Mouse (Mus musculus): ENCODE data around the gene Smg5. TPM values are rescaled to one million over a fixed set of nuclear protein-coding genes. Genes with fewer than 3 reads are reported as not detected.
"Not testable (repeated sequence)": the region's sequence is repeated elsewhere in the genome, so short reads cannot be mapped to it uniquely, and the experiment has no call there.

The Smg5 gene
- 35.2 and 37.8 TPM in 2 replicates for polyA plus RNA-seq (2014; fragmentation: Nextera tagmentation; extraction: Ambion mirVana)

GRCm38 (mm10) chr3:88336058-88337013 is at the start of gene Smg5, which contains the start of gene Tmem79:
Gene Smg5 (plus strand): TSS chr3:88336260.
Gene Tmem79 (minus strand): TSS chr3:88336148.
- 1% methylated on average over 54 of the region's 66 CpGs for WGBS (ENCODE audit: insufficient replicate concordance)
- Histone ChIP-seq H3K36me3 (ENCODE audit: control insufficient read depth, insufficient read depth, low read length) (no peaks in the 10 kb centered on the region), H3K4me2 (peak within 1 kb of the TSS; percentile 82), H3K9ac (ENCODE audit: low read depth, low read length) (peak within 1 kb of the TSS; percentile 97), H3K27ac (ENCODE audit: low read depth, low read length) (peak within 1 kb of the TSS; percentile 94), H3K4me1 (ENCODE audit: control insufficient read depth, insufficient read depth, low read length) (peaks cover 14% of the 10 kb centered on the region), H3K27me3 (ENCODE audit: control insufficient read depth, insufficient read depth, low read length) (no peaks in the 10 kb centered on the region), H3K4me3 (ENCODE audit: low read depth, low read length) (peak within 1 kb of the TSS; percentile 89), H3K9me3 (replicated peaks; ENCODE audit: control insufficient read depth, low read length) (no peaks in the 10 kb centered on the region)
- peak; percentile 86 for ATAC-seq (replicated peaks; ENCODE audit: insufficient number of reproducible peaks, low FRiP score, low TSS enrichment)

GRCm38 (mm10) chr3:88287110-88287509 is 49.0 kb upstream of the Smg5 start, which contains the start of gene Gm38392:
Gene Gm38392 (minus strand): TSS chr3:88287210.
- no peak within 1 kb of the TSS for H3K27ac ChIP-seq (ENCODE audit: low read depth, low read length)
- H3K4me2 ChIP-seq, result no peak within 1 kb of the TSS
- H3K27me3 ChIP-seq (ENCODE audit: control insufficient read depth, insufficient read depth, low read length), result no peaks in the 10 kb centered on the region
- ATAC-seq (replicated peaks; ENCODE audit: insufficient number of reproducible peaks, low FRiP score, low TSS enrichment), result no peak
- no peak within 1 kb of the TSS for H3K9ac ChIP-seq (ENCODE audit: low read depth, low read length)
- no peaks in the 10 kb centered on the region for H3K4me1 ChIP-seq (ENCODE audit: control insufficient read depth, insufficient read depth, low read length)
- no peak within 1 kb of the TSS for H3K4me3 ChIP-seq (ENCODE audit: low read depth, low read length)
- no peaks in the 10 kb centered on the region for H3K9me3 ChIP-seq (replicated peaks; ENCODE audit: control insufficient read depth, low read length)
- H3K36me3 ChIP-seq (ENCODE audit: control insufficient read depth, insufficient read depth, low read length), result no peaks in the 10 kb centered on the region
- WGBS (ENCODE audit: insufficient replicate concordance), result 93% methylated on average over 4 of the region's 4 CpGs

GRCm38 (mm10) chr3:88288133-88288713 is 47.8 kb upstream of the Smg5 start:
- not testable (repeated sequence) for H3K4me1 ChIP-seq (ENCODE audit: control insufficient read depth, insufficient read depth, low read length); ATAC-seq (replicated peaks; ENCODE audit: insufficient number of reproducible peaks, low FRiP score, low TSS enrichment); H3K27me3 ChIP-seq (ENCODE audit: control insufficient read depth, insufficient read depth, low read length); H3K9me3 ChIP-seq (replicated peaks; ENCODE audit: control insufficient read depth, low read length); H3K36me3 ChIP-seq (ENCODE audit: control insufficient read depth, insufficient read depth, low read length); H3K9ac ChIP-seq (ENCODE audit: low read depth, low read length); H3K4me2 ChIP-seq; H3K4me3 ChIP-seq (ENCODE audit: low read depth, low read length); H3K27ac ChIP-seq (ENCODE audit: low read depth, low read length)
- WGBS (ENCODE audit: insufficient replicate concordance), result 69% methylated on average over 8 of the region's 10 CpGs

GRCm38 (mm10) chr3:88291970-88292369 is 44.1 kb upstream of the Smg5 start:
- H3K4me2 ChIP-seq, result no peak overlapping the region
- WGBS (ENCODE audit: insufficient replicate concordance), result 54% methylated on average over 4 of the region's 4 CpGs
- H3K9ac ChIP-seq (ENCODE audit: low read depth, low read length), result no peak overlapping the region
- H3K4me1 ChIP-seq (ENCODE audit: control insufficient read depth, insufficient read depth, low read length), result no peaks in the 10 kb centered on the region
- H3K27ac ChIP-seq (ENCODE audit: low read depth, low read length), result no peak overlapping the region
- no peak overlapping the region for H3K4me3 ChIP-seq (ENCODE audit: low read depth, low read length)
- H3K27me3 ChIP-seq (ENCODE audit: control insufficient read depth, insufficient read depth, low read length), result no peaks in the 10 kb centered on the region
- ATAC-seq (replicated peaks; ENCODE audit: insufficient number of reproducible peaks, low FRiP score, low TSS enrichment), result no peak
- H3K36me3 ChIP-seq (ENCODE audit: control insufficient read depth, insufficient read depth, low read length), result no peaks in the 10 kb centered on the region
- no peaks in the 10 kb centered on the region for H3K9me3 ChIP-seq (replicated peaks; ENCODE audit: control insufficient read depth, low read length)

- ATAC-seq (replicated peaks; ENCODE audit: insufficient number of reproducible peaks, low FRiP score, low TSS enrichment); H3K4me1 ChIP-seq (ENCODE audit: control insufficient read depth, insufficient read depth, low read length); H3K27me3 ChIP-seq (ENCODE audit: control insufficient read depth, insufficient read depth, low read length); H3K27ac ChIP-seq (ENCODE audit: low read depth, low read length); H3K9me3 ChIP-seq (replicated peaks; ENCODE audit: control insufficient read depth, low read length); H3K9ac ChIP-seq (ENCODE audit: low read depth, low read length); H3K36me3 ChIP-seq (ENCODE audit: control insufficient read depth, insufficient read depth, low read length): not testable (repeated sequence)
- H3K4me3 ChIP-seq (ENCODE audit: low read depth, low read length), result peak overlapping the region; percentile 81
- WGBS (ENCODE audit: insufficient replicate concordance), result 78% methylated on average over 1 of the region's 1 CpGs
- H3K4me2 ChIP-seq, result peak overlapping the region; percentile 71
Observed at GRCm38 (mm10) chr3:88295272-88295671, 40.8 kb upstream of the Smg5 start.

GRCm38 (mm10) chr3:88296110-88296560 is 39.9 kb upstream of the Smg5 start:
- Histone ChIP-seq H3K9ac (ENCODE audit: low read depth, low read length) (peak overlapping the region; percentile 80), H3K4me3 (ENCODE audit: low read depth, low read length) (peak overlapping the region; percentile 81), H3K4me1 (ENCODE audit: control insufficient read depth, insufficient read depth, low read length) (peaks cover 8% of the 10 kb centered on the region), H3K4me2 (peak overlapping the region; percentile 71), H3K36me3 (ENCODE audit: control insufficient read depth, insufficient read depth, low read length) (peaks cover 9% of the 10 kb centered on the region), H3K27ac (ENCODE audit: low read depth, low read length) (peak overlapping the region; percentile 96), H3K9me3 (replicated peaks; ENCODE audit: control insufficient read depth, low read length) (no peaks in the 10 kb centered on the region), H3K27me3 (ENCODE audit: control insufficient read depth, insufficient read depth, low read length) (no peaks in the 10 kb centered on the region)
- ATAC-seq (replicated peaks; ENCODE audit: insufficient number of reproducible peaks, low FRiP score, low TSS enrichment), result no peak
- WGBS (ENCODE audit: insufficient replicate concordance), result 1% methylated on average over 12 of the region's 12 CpGs

- ATAC-seq (replicated peaks; ENCODE audit: insufficient number of reproducible peaks, low FRiP score, low TSS enrichment), result peak; percentile 97
- WGBS (ENCODE audit: insufficient replicate concordance), result under 1% methylated on average over 44 of the region's 44 CpGs
- Histone ChIP-seq H3K4me3 (ENCODE audit: low read depth, low read length) (peak within 1 kb of the TSS; percentile 81), H3K27ac (ENCODE audit: low read depth, low read length) (peak within 1 kb of the TSS; percentile 96), H3K27me3 (ENCODE audit: control insufficient read depth, insufficient read depth, low read length) (no peaks in the 10 kb centered on the region), H3K9ac (ENCODE audit: low read depth, low read length) (peak within 1 kb of the TSS; percentile 84), H3K4me1 (ENCODE audit: control insufficient read depth, insufficient read depth, low read length) (peaks cover 8% of the 10 kb centered on the region), H3K36me3 (ENCODE audit: control insufficient read depth, insufficient read depth, low read length) (peaks cover 12% of the 10 kb centered on the region), H3K4me2 (peak within 1 kb of the TSS; percentile 90), H3K9me3 (replicated peaks; ENCODE audit: control insufficient read depth, low read length) (no peaks in the 10 kb centered on the region)
Observed at GRCm38 (mm10) chr3:88296561-88297318, 39.3 kb upstream of the Smg5 start, which contains the start of the genes Tsacc and Cct3. Gene Tsacc (minus strand): TSS chr3:88296999. Gene Cct3 (plus strand): TSS chr3:88297116.

GRCm38 (mm10) chr3:88297321-88297851 is 38.7 kb upstream of the Smg5 start:
- peak overlapping the region; percentile 81 for H3K4me3 ChIP-seq (ENCODE audit: low read depth, low read length)
- peak overlapping the region; percentile 90 for H3K4me2 ChIP-seq
- peak overlapping the region; percentile 84 for H3K9ac ChIP-seq (ENCODE audit: low read depth, low read length)
- H3K4me1 ChIP-seq (ENCODE audit: control insufficient read depth, insufficient read depth, low read length), result peaks cover 8% of the 10 kb centered on the region
- H3K27ac ChIP-seq (ENCODE audit: low read depth, low read length), result peak overlapping the region; percentile 96
- WGBS (ENCODE audit: insufficient replicate concordance), result under 1% methylated on average over 30 of the region's 30 CpGs
- no peaks in the 10 kb centered on the region for H3K9me3 ChIP-seq (replicated peaks; ENCODE audit: control insufficient read depth, low read length)
- peaks cover 14% of the 10 kb centered on the region for H3K36me3 ChIP-seq (ENCODE audit: control insufficient read depth, insufficient read depth, low read length)
- ATAC-seq (replicated peaks; ENCODE audit: insufficient number of reproducible peaks, low FRiP score, low TSS enrichment), result no peak
- H3K27me3 ChIP-seq (ENCODE audit: control insufficient read depth, insufficient read depth, low read length), result no peaks in the 10 kb centered on the region
